Mouse (Mus musculus): ENCODE measurements around the gene Cd40.

DNA sequence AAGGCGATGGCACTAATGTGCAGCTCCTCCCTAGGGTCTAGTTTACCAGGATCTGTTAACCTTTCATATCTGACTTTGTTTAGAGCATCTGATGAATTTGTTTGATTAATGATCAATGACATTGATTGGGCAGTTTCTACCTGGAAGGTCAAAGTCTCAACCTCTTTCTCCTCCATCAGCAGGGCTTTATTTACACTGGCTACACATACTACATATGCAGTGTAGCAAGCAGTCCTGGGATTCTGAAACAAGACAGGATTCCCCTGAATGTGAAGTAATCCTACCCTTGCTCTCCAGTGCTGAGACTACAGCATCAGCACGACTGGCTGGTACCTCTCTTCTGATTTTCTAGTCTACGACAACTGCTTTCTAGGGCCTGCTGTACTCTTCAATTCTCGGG is 48.6 kb upstream of the Cd40 start:
- no peak for TF ChIP-seq CTCF (IDR thresholded peaks at IDR 0.05; ENCODE audit: insufficient read depth, low read depth, low read length)
- TF ChIP-seq POLR2A (IDR thresholded peaks at IDR 0.05; ENCODE audit: insufficient read depth, low read depth, low read length): no peak
